Mouse (Mus musculus) forebrain, postnatal 0 days (tissue): Measurements from ENCODE around the gene Haus8. TPM values are rescaled to one million over a fixed set of nuclear protein-coding genes. Genes with fewer than 3 reads are reported as not detected.
"Not testable (repeated sequence)": the region's sequence is repeated elsewhere in the genome, so short reads cannot be mapped to it uniquely, and the experiment has no call there.

Experiments used
- ATAC-seq: fragments of 200-750 bp; cut with Nextera tagmentation; 2 replicates; pipeline ENCODE4 v1.8.0; 2017; ENCODE audit warnings: mild to moderate bottlenecking, moderate library complexity
- DNase-seq: peaks from one replicate; pipeline ENCODE4 v3.0.0-alpha.2; 2015
- H3K27ac ChIP-seq: fragments of 300-500 bp; sonication (generic); 2 replicates; pipeline ENCODE4 v1.5.1; 2014; ENCODE audit warnings: low read depth, mild to moderate bottlenecking, antibody characterized with exemption, low read length, moderate library complexity, mixed read lengths
- H3K27me3 ChIP-seq: fragments of 300-500 bp; sonication (generic); 2 replicates; pipeline ENCODE4 v1.6.1; 2014; ENCODE audit warnings: mild to moderate bottlenecking, low read length, mixed read lengths; ENCODE audit not compliant: insufficient read depth
- H3K36me3 ChIP-seq: fragments of 300-500 bp; sonication (generic); 2 replicates; pipeline ENCODE4 v1.6.1; 2014; ENCODE audit warnings: mild to moderate bottlenecking, moderate library complexity; ENCODE audit not compliant: insufficient read depth
- H3K4me1 ChIP-seq: fragments of 300-500 bp; sonication (generic); 2 replicates; pipeline ENCODE4 v1.6.1; 2014; ENCODE audit warnings: antibody characterized with exemption; ENCODE audit not compliant: insufficient read depth
- H3K4me2 ChIP-seq: fragments of 300-500 bp; sonication (generic); 2 replicates; pipeline ENCODE4 v1.6.1; 2014; ENCODE audit warnings: low read depth, mild to moderate bottlenecking, moderate library complexity
- H3K4me3 ChIP-seq: fragments of 300-500 bp; sonication (generic); 2 replicates; pipeline ENCODE4 v1.5.1; 2014; ENCODE audit warnings: low read depth, low read length, mixed read lengths
- H3K9ac ChIP-seq: fragments of 300-500 bp; sonication (generic); 2 replicates; pipeline ENCODE4 v1.6.1; 2014; ENCODE audit warnings: mild to moderate bottlenecking
- H3K9me3 ChIP-seq: fragments of 300-500 bp; sonication (generic); 2 replicates; pipeline ENCODE4 v1.6.1; 2016; ENCODE audit warnings: low read length
- CTCF ChIP-seq: sonication (generic); IDR thresholded peaks from 2 replicates; pipeline ENCODE4 v1.5.1; 2016; ENCODE audit warnings: antibody characterized with exemption, control low read depth, low read depth
- WGBS: fragments of 180-500 bp; shearing (Covaris S2); extraction: QIAGEN DNeasy Blood & Tissue Kit; methylation state at CpG from one replicate; pipeline ENCODE4 v1.1.7; 2014; 5-methylcytosine and 5-hydroxymethylcytosine counted together
- polyA plus RNA-seq: library from polyadenylated mRNA; unstranded; fragments of >200 nt; fragmentation: Nextera tagmentation; extraction: Ambion mirVana; gene quantifications from 2 replicates; pipeline ENCODE4 v1.2.1, GENCODE M21; 2015
- total RNA-seq: library from RNA; depleted of rRNA; stranded (reverse); fragments of >200 nt; gene quantifications from 2 replicates; pipeline ENCODE4 v1.2.3, GENCODE M21; 2014

Gene Haus8
- total and polyA plus RNA-seq, 2 experiments from 2014 or later: 36.4 to 40.7 TPM

GRCm38 (mm10) chr8:71271630-71272029 lies 1.1 kb downstream of the Haus8 start:
- Histone ChIP-seq H3K27me3 (no peaks in the 10 kb centered on the region), H3K27ac (no peak overlapping the region), H3K4me2 (peak overlapping the region; percentile 78), H3K36me3 (no peaks in the 10 kb centered on the region), H3K4me3 (peak overlapping the region; percentile 67), H3K9ac (peak overlapping the region; percentile 62), H3K4me1 (peaks cover 11% of the 10 kb centered on the region), H3K9me3 (no peaks in the 10 kb centered on the region)
- WGBS: 28% methylated on average over 5 of the region's 5 CpGs
- DNase-seq (no peak), ATAC-seq (0 out of 2 replicates have a peak, but pooled peaks have one; percentile 0)
- TF ChIP-seq CTCF: no peak

GRCm38 (mm10) chr8:71268286-71268685 lies 4.4 kb downstream of the Haus8 start:
- H3K27ac ChIP-seq, ATAC-seq, DNase-seq, H3K4me1 ChIP-seq, H3K36me3 ChIP-seq, H3K27me3 ChIP-seq, H3K4me3 ChIP-seq, H3K9me3 ChIP-seq, H3K4me2 ChIP-seq, H3K9ac ChIP-seq: not testable (repeated sequence)
- 96% methylated on average over 6 of the region's 6 CpGs for WGBS

GRCm38 (mm10) chr8:71267690-71268089 lies 5.0 kb downstream of the Haus8 start:
- H3K4me2 ChIP-seq: no peak overlapping the region
- ATAC-seq (no peak), DNase-seq (no peak)
- no peak overlapping the region for H3K27ac ChIP-seq
- H3K9me3 ChIP-seq: no peaks in the 10 kb centered on the region
- no peak overlapping the region for H3K9ac ChIP-seq
- 98% methylated on average over 2 of the region's 2 CpGs for WGBS
- peaks cover 3% of the 10 kb centered on the region; the same call in 1 of the 2 replicates for H3K4me1 ChIP-seq
- no peaks in the 10 kb centered on the region for H3K27me3 ChIP-seq
- no peak for TF ChIP-seq CTCF
- H3K4me3 ChIP-seq: no peak overlapping the region
- H3K36me3 ChIP-seq: peaks cover under 1% of the 10 kb centered on the region; the same call in 1 of the 2 replicates

GRCm38 (mm10) chr8:71261234-71261633 lies 11.5 kb downstream of the Haus8 start:
- no peak overlapping the region for H3K4me3 ChIP-seq
- no peak overlapping the region for H3K4me2 ChIP-seq
- no peaks in the 10 kb centered on the region for H3K9me3 ChIP-seq
- H3K36me3 ChIP-seq: peaks cover 22% of the 10 kb centered on the region
- no peaks in the 10 kb centered on the region for H3K27me3 ChIP-seq
- ATAC-seq (no peak), DNase-seq (no peak)
- H3K4me1 ChIP-seq: no peaks in the 10 kb centered on the region
- peak; percentile 23; the same call in 1 of the 2 replicates for TF ChIP-seq CTCF
- no peak overlapping the region for H3K27ac ChIP-seq
- H3K9ac ChIP-seq: no peak overlapping the region

- Histone ChIP-seq H3K9ac (no peak overlapping the region), H3K4me2 (no peak overlapping the region), H3K27me3 (no peaks in the 10 kb centered on the region), H3K27ac (no peak overlapping the region), H3K36me3 (peaks cover 54% of the 10 kb centered on the region), H3K4me3 (no peak overlapping the region), H3K9me3 (no peaks in the 10 kb centered on the region), H3K4me1 (no peaks in the 10 kb centered on the region)
- DNase-seq (no peak), ATAC-seq (no peak)
- WGBS: 94% methylated on average over 3 of the region's 3 CpGs
- no peak for TF ChIP-seq CTCF
Measured at GRCm38 (mm10) chr8:71256545-71257232, 16.0 kb downstream of the Haus8 start.

- Histone ChIP-seq H3K36me3 (peaks cover 20% of the 10 kb centered on the region), H3K4me2 (no peak overlapping the region), H3K4me3 (no peak overlapping the region), H3K27ac (no peak overlapping the region), H3K4me1 (no peaks in the 10 kb centered on the region), H3K9me3 (no peaks in the 10 kb centered on the region), H3K27me3 (no peaks in the 10 kb centered on the region), H3K9ac (no peak overlapping the region)
- WGBS: 91% methylated on average over 1 of the region's 1 CpGs
- ATAC-seq (no peak), DNase-seq (no peak)
- no peak for TF ChIP-seq CTCF
Measured at GRCm38 (mm10) chr8:71248203-71248602, 24.5 kb downstream of the Haus8 start.

GRCm38 (mm10) chr8:71242757-71243156 lies 30.0 kb downstream of the Haus8 start:
- no peak overlapping the region for H3K27ac ChIP-seq

More at GRCm38 (mm10) chr8:71242757-71243156, 30.0 kb downstream of the Haus8 start:
- H3K9ac ChIP-seq: no peak overlapping the region
- ATAC-seq (no peak), DNase-seq (no peak)
- no peaks in the 10 kb centered on the region for H3K27me3 ChIP-seq
- no peak for TF ChIP-seq CTCF
- H3K4me3 ChIP-seq: no peak overlapping the region
- 81% methylated on average over 2 of the region's 2 CpGs for WGBS
- H3K9me3 ChIP-seq: no peaks in the 10 kb centered on the region
- no peak overlapping the region for H3K4me2 ChIP-seq
- no peaks in the 10 kb centered on the region for H3K36me3 ChIP-seq
- H3K4me1 ChIP-seq: no peaks in the 10 kb centered on the region
